Mouse (Mus musculus): ENCODE results near the gene Morn1. TPM values are rescaled to one million over a fixed set of nuclear protein-coding genes. Genes with fewer than 3 reads are reported as not detected.
"Not testable (repeated sequence)": the region's sequence is repeated elsewhere in the genome, so short reads cannot be mapped to it uniquely, and the experiment has no call there.

Morn1 gene
- polyA plus RNA-seq, 1 experiment from 2014 or later, result 0.88 TPM

- ATAC-seq (ENCODE audit: insufficient read depth); H3K27me3 ChIP-seq; H3K9me3 ChIP-seq (replicated peaks); H3K27ac ChIP-seq (replicated peaks); H3K4me3 ChIP-seq (replicated peaks); H3K9ac ChIP-seq; H3K4me2 ChIP-seq: not testable (repeated sequence)
- WGBS (ENCODE audit: insufficient replicate concordance), result 89% methylated on average over 10 of the region's 10 CpGs
- peaks cover 96% of the 10 kb centered on the region for H3K36me3 ChIP-seq (replicated peaks)
- peaks cover 26% of the 10 kb centered on the region for H3K4me1 ChIP-seq (replicated peaks)
Observed at GRCm38 (mm10) chr4:155078808-155079207, 7.6 kb upstream of the Morn1 start.

GRCm38 (mm10) chr4:155079666-155080065 lies 6.7 kb upstream of the Morn1 start:
- ATAC-seq (ENCODE audit: insufficient read depth), result no peak
- no peak overlapping the region for H3K9ac ChIP-seq
- H3K27me3 ChIP-seq, result no peaks in the 10 kb centered on the region
- peaks cover 91% of the 10 kb centered on the region for H3K36me3 ChIP-seq (replicated peaks)
- H3K4me3 ChIP-seq (replicated peaks), result no peak overlapping the region
- H3K4me2 ChIP-seq, result no peak overlapping the region
- H3K27ac ChIP-seq (replicated peaks), result no peak overlapping the region
- WGBS (ENCODE audit: insufficient replicate concordance), result 89% methylated on average over 6 of the region's 6 CpGs
- H3K9me3 ChIP-seq (replicated peaks), result no peaks in the 10 kb centered on the region
- H3K4me1 ChIP-seq (replicated peaks), result peaks cover 35% of the 10 kb centered on the region

- Histone ChIP-seq H3K9me3 (replicated peaks) (no peaks in the 10 kb centered on the region), H3K4me1 (replicated peaks) (peaks cover 53% of the 10 kb centered on the region), H3K27me3 (no peaks in the 10 kb centered on the region), H3K36me3 (replicated peaks) (peaks cover 53% of the 10 kb centered on the region), H3K27ac (replicated peaks) (0 out of 2 replicates have a peak overlapping the region, but pooled peaks have one; percentile 16), H3K4me2 (peak overlapping the region; percentile 13; the same call in 1 of the 2 replicates), H3K9ac (no peak overlapping the region), H3K4me3 (replicated peaks) (no peak overlapping the region; the same call in 1 of the 2 replicates)
- ATAC-seq (ENCODE audit: insufficient read depth), result no peak
- WGBS (ENCODE audit: insufficient replicate concordance), result 76% methylated on average over 4 of the region's 4 CpGs
Observed at GRCm38 (mm10) chr4:155083553-155083952, 2.8 kb upstream of the Morn1 start.

GRCm38 (mm10) chr4:155084351-155084750 lies 2.0 kb upstream of the Morn1 start:
- no peak for ATAC-seq (ENCODE audit: insufficient read depth)
- peak overlapping the region; percentile 98 for H3K4me2 ChIP-seq
- peak overlapping the region; percentile 94; the same call in 1 of the 2 replicates for H3K9ac ChIP-seq
- H3K9me3 ChIP-seq (replicated peaks), result no peaks in the 10 kb centered on the region
- H3K36me3 ChIP-seq (replicated peaks), result peaks cover 46% of the 10 kb centered on the region
- H3K4me1 ChIP-seq (replicated peaks), result peaks cover 53% of the 10 kb centered on the region
- peak overlapping the region; percentile 59; the same call in 1 of the 2 replicates for H3K27ac ChIP-seq (replicated peaks)
- no peaks in the 10 kb centered on the region for H3K27me3 ChIP-seq
- WGBS (ENCODE audit: insufficient replicate concordance), result 74% methylated on average over 7 of the region's 7 CpGs
- H3K4me3 ChIP-seq (replicated peaks), result peak overlapping the region; percentile 100

GRCm38 (mm10) chr4:155085206-155086107 lies 920 bp upstream of the Morn1 start:
- no peaks in the 10 kb centered on the region for H3K27me3 ChIP-seq
- ATAC-seq (ENCODE audit: insufficient read depth), result peak; percentile 81; the same call in 1 of the 2 replicates
- peak overlapping the region; percentile 98 for H3K4me2 ChIP-seq
- 4% methylated on average over 34 of the region's 35 CpGs for WGBS (ENCODE audit: insufficient replicate concordance)
- H3K9ac ChIP-seq, result peak overlapping the region; percentile 94
- H3K4me3 ChIP-seq (replicated peaks), result peak overlapping the region; percentile 100
- no peaks in the 10 kb centered on the region for H3K9me3 ChIP-seq (replicated peaks)
- H3K36me3 ChIP-seq (replicated peaks), result peaks cover 35% of the 10 kb centered on the region
- peaks cover 53% of the 10 kb centered on the region for H3K4me1 ChIP-seq (replicated peaks)
- peak overlapping the region; percentile 92 for H3K27ac ChIP-seq (replicated peaks)

GRCm38 (mm10) chr4:155089241-155089640 lies 2.9 kb downstream of the Morn1 start:
- Histone ChIP-seq H3K27ac (replicated peaks) (no peak overlapping the region), H3K9ac (no peak overlapping the region), H3K9me3 (replicated peaks) (no peaks in the 10 kb centered on the region), H3K36me3 (replicated peaks) (no peaks in the 10 kb centered on the region; the same call in 1 of the 2 replicates), H3K4me1 (replicated peaks) (peaks cover 28% of the 10 kb centered on the region), H3K4me2 (no peak overlapping the region), H3K27me3 (no peaks in the 10 kb centered on the region), H3K4me3 (replicated peaks) (no peak overlapping the region)
- WGBS (ENCODE audit: insufficient replicate concordance), result 73% methylated on average over 5 of the region's 5 CpGs
- ATAC-seq (ENCODE audit: insufficient read depth), result no peak

- H3K9ac ChIP-seq, result no peak overlapping the region
- H3K4me1 ChIP-seq (replicated peaks), result peaks cover 19% of the 10 kb centered on the region
- 82% methylated on average over 4 of the region's 4 CpGs for WGBS (ENCODE audit: insufficient replicate concordance)
- H3K27me3 ChIP-seq, result no peaks in the 10 kb centered on the region
- H3K4me2 ChIP-seq, result no peak overlapping the region
- no peak for ATAC-seq (ENCODE audit: insufficient read depth)
- no peak overlapping the region for H3K4me3 ChIP-seq (replicated peaks)
- H3K9me3 ChIP-seq (replicated peaks), result no peaks in the 10 kb centered on the region
- no peak overlapping the region for H3K27ac ChIP-seq (replicated peaks)
- H3K36me3 ChIP-seq (replicated peaks), result no peaks in the 10 kb centered on the region
Observed at GRCm38 (mm10) chr4:155090147-155090546, 3.8 kb downstream of the Morn1 start.

GRCm38 (mm10) chr4:155090688-155091449 lies 4.5 kb downstream of the Morn1 start:
- Histone ChIP-seq H3K36me3 (replicated peaks) (no peaks in the 10 kb centered on the region), H3K9me3 (replicated peaks) (no peaks in the 10 kb centered on the region), H3K4me1 (replicated peaks) (peaks cover 13% of the 10 kb centered on the region), H3K4me3 (replicated peaks) (no peak overlapping the region), H3K27me3 (no peaks in the 10 kb centered on the region), H3K4me2 (no peak overlapping the region), H3K27ac (replicated peaks) (no peak overlapping the region), H3K9ac (no peak overlapping the region)
- ATAC-seq (ENCODE audit: insufficient read depth), result no peak
- WGBS (ENCODE audit: insufficient replicate concordance), result 79% methylated on average over 13 of the region's 13 CpGs

GRCm38 (mm10) chr4:155092718-155093430 lies 6.5 kb downstream of the Morn1 start:
- H3K4me2 ChIP-seq, result no peak overlapping the region
- no peaks in the 10 kb centered on the region for H3K4me1 ChIP-seq (replicated peaks)
- WGBS (ENCODE audit: insufficient replicate concordance), result 77% methylated on average over 19 of the region's 19 CpGs
- H3K27me3 ChIP-seq, result no peaks in the 10 kb centered on the region
- H3K27ac ChIP-seq (replicated peaks), result no peak overlapping the region
- H3K9me3 ChIP-seq (replicated peaks), result no peaks in the 10 kb centered on the region
- H3K9ac ChIP-seq, result no peak overlapping the region
- no peak overlapping the region for H3K4me3 ChIP-seq (replicated peaks)
- H3K36me3 ChIP-seq (replicated peaks), result no peaks in the 10 kb centered on the region
- no peak for ATAC-seq (ENCODE audit: insufficient read depth)

- no peak for ATAC-seq (ENCODE audit: insufficient read depth)
- Histone ChIP-seq H3K4me2 (no peak overlapping the region), H3K27ac (replicated peaks) (no peak overlapping the region), H3K27me3 (no peaks in the 10 kb centered on the region), H3K9ac (no peak overlapping the region), H3K4me3 (replicated peaks) (no peak overlapping the region), H3K4me1 (replicated peaks) (no peaks in the 10 kb centered on the region), H3K9me3 (replicated peaks) (no peaks in the 10 kb centered on the region), H3K36me3 (replicated peaks) (no peaks in the 10 kb centered on the region)
- 53% methylated on average over 7 of the region's 7 CpGs for WGBS (ENCODE audit: insufficient replicate concordance)
Observed at GRCm38 (mm10) chr4:155093431-155094149, 7.2 kb downstream of the Morn1 start.

Data from liver, embryonic 15.5 days (tissue).